Mouse (Mus musculus): ENCODE data around the gene Gtf3c6. TPM values are rescaled to one million over a fixed set of nuclear protein-coding genes. Genes with fewer than 3 reads are reported as not detected.

Gene Gtf3c6
- polyA plus RNA-seq, 1 experiment, result 11.7 TPM

DNA sequence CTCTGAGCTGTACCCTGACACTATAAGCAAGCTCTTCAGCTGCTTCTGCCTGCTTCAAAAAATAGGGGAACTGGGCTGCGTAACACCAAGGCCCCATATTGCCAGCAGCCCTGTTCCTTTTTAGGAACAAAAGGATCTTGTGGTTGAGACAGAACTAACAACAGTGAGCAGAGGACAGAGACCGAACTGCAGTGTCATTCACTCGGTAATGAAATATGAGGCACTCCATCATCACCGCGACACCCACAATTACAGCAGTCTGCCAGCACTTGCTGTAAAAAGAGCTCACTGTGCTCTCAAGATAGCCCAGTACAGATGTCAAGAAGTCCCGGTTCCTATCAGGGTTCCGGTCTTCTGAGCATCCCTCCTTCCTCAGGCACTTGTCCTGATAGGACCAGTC lies 18.1 kb upstream of the Gtf3c6 start:
- no peak for TF ChIP-seq CTCF (conservative IDR thresholded peaks at IDR 0.05; ENCODE audit: insufficient read depth, insufficient read length, low read depth, low read length)
- TF ChIP-seq POLR2A (IDR thresholded peaks at IDR 0.05; ENCODE audit: low read depth, low read length), result no peak
- 70% methylated on average over 7 of the region's 7 CpGs for WGBS
- DNase-seq, result no peak
- H3K27ac ChIP-seq (ENCODE audit: insufficient read depth, low read depth, low read length), result no peak overlapping the region
- H3K4me1 ChIP-seq (ENCODE audit: control insufficient read depth, insufficient read depth, low read length), result no peaks in the 10 kb centered on the region
- H3K27me3 ChIP-seq (replicated peaks; ENCODE audit: control insufficient read depth, insufficient read depth, low read length), result no peaks in the 10 kb centered on the region
- no peaks in the 10 kb centered on the region for H3K36me3 ChIP-seq (ENCODE audit: control insufficient read depth, insufficient read depth, low read length)
- H3K4me3 ChIP-seq (ENCODE audit: insufficient read depth, low read depth, low read length), result no peak overlapping the region

DNA sequence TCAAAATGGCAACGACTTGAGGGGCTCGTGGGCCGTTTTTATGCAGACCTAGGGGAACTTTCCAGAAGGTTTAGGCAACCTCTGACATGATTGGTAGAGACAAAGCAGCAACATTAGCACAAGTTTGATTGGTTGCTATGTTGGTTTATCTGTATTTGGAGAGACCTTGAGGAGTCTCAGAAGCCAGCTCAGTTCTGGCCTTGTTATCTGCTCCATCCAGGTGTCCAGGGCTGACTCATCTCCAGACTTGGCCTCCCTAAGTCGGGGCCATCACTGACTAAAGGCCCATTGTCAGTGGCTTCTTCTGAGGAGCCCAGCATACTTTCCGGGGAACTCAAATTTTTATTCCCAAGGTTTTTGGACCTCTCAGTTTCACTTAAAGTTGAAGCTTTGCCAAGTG lies 16.0 kb upstream of the Gtf3c6 start:
- no peak for DNase-seq
- H3K27me3 ChIP-seq (replicated peaks; ENCODE audit: control insufficient read depth, insufficient read depth, low read length), result no peaks in the 10 kb centered on the region
- no peaks in the 10 kb centered on the region for H3K36me3 ChIP-seq (ENCODE audit: control insufficient read depth, insufficient read depth, low read length)
- TF ChIP-seq CTCF (conservative IDR thresholded peaks at IDR 0.05; ENCODE audit: insufficient read depth, insufficient read length, low read depth, low read length) (no peak), POLR2A (IDR thresholded peaks at IDR 0.05; ENCODE audit: low read depth, low read length) (no peak)
- no peak overlapping the region for H3K4me3 ChIP-seq (ENCODE audit: insufficient read depth, low read depth, low read length)
- H3K27ac ChIP-seq (ENCODE audit: insufficient read depth, low read depth, low read length), result no peak overlapping the region
- H3K4me1 ChIP-seq (ENCODE audit: control insufficient read depth, insufficient read depth, low read length), result no peaks in the 10 kb centered on the region
- WGBS, result 85% methylated on average over 5 of the region's 5 CpGs

DNA sequence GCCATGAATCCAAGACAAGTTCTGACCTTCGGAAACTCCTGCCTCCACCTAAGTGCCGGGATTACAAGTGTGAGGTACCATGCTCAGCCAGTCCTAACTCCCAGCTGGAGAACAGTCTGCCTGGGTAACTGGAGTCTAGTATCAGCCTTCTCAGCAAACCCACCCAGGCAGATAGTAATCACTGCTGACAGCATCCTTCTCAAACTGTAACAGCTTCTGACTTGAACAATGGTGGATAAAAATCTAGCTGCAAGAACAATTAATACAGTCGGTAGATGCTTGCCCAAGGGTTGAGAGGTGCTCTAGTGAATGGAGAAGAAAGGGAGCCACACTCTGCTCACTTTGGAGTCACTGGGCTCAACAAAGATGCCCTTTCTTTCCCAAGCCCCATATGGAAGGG lies 13.3 kb upstream of the Gtf3c6 start:
- Histone ChIP-seq H3K4me3 (ENCODE audit: insufficient read depth, low read depth, low read length) (no peak overlapping the region), H3K27ac (ENCODE audit: insufficient read depth, low read depth, low read length) (no peak overlapping the region), H3K36me3 (ENCODE audit: control insufficient read depth, insufficient read depth, low read length) (no peaks in the 10 kb centered on the region), H3K4me1 (ENCODE audit: control insufficient read depth, insufficient read depth, low read length) (no peaks in the 10 kb centered on the region), H3K27me3 (replicated peaks; ENCODE audit: control insufficient read depth, insufficient read depth, low read length) (no peaks in the 10 kb centered on the region)
- no peak for DNase-seq
- 92% methylated on average over 3 of the region's 3 CpGs for WGBS
- TF ChIP-seq CTCF (conservative IDR thresholded peaks at IDR 0.05; ENCODE audit: insufficient read depth, insufficient read length, low read depth, low read length), result no peak
- TF ChIP-seq POLR2A (IDR thresholded peaks at IDR 0.05; ENCODE audit: low read depth, low read length), result no peak

DNA sequence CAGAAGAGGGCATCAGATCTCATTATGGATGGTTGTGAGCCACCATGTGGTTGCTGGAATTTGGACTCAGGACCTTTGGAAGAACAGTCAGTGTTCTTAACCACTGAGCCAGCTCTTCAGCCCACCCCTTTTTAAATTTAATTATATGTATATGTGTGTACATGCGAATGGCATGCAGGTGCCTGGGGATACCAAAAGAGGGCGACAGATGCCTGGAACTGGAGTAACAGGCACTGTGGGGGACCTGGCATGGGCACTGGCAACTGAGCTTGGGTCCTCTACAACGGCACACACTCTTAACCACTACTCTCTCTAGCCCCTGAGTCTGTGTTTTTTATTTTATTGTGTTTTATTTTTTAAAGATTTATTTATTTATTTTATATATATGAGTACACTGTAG lies 7.0 kb upstream of the Gtf3c6 start:
- no peaks in the 10 kb centered on the region for H3K27me3 ChIP-seq (replicated peaks; ENCODE audit: control insufficient read depth, insufficient read depth, low read length)
- H3K27ac ChIP-seq (ENCODE audit: insufficient read depth, low read depth, low read length), result no peak overlapping the region
- no peak for TF ChIP-seq POLR2A (IDR thresholded peaks at IDR 0.05; ENCODE audit: low read depth, low read length)
- no peak for TF ChIP-seq CTCF (conservative IDR thresholded peaks at IDR 0.05; ENCODE audit: insufficient read depth, insufficient read length, low read depth, low read length)
- DNase-seq, result no peak
- peaks cover 2% of the 10 kb centered on the region; the same call in 1 of the 2 replicates for H3K4me1 ChIP-seq (ENCODE audit: control insufficient read depth, insufficient read depth, low read length)
- H3K4me3 ChIP-seq (ENCODE audit: insufficient read depth, low read depth, low read length), result no peak overlapping the region
- 90% methylated on average over 3 of the region's 3 CpGs for whole genome bisulfite sequencing
- H3K36me3 ChIP-seq (ENCODE audit: control insufficient read depth, insufficient read depth, low read length), result no peaks in the 10 kb centered on the region

DNA sequence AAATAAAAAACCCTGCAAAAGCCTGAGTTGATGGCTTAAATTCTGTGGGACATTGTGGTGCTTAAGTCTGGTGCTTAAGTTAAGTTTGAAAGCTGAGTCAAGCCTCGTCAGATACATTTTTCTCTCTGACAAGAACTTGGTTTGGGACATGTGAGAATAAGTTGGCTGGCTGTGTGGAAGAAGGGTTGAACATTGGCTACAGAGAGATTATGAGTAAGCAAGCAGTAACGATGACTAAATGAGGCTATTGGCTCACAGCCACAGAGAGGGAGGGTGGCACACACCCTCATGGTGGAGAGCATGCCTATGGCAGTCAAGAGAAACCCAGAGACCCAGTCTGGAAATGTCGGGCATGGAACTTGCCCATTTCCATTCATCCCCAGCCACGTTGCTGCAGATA lies 5.8 kb upstream of the Gtf3c6 start:
- WGBS, result 61% methylated on average over 4 of the region's 4 CpGs

DNA sequence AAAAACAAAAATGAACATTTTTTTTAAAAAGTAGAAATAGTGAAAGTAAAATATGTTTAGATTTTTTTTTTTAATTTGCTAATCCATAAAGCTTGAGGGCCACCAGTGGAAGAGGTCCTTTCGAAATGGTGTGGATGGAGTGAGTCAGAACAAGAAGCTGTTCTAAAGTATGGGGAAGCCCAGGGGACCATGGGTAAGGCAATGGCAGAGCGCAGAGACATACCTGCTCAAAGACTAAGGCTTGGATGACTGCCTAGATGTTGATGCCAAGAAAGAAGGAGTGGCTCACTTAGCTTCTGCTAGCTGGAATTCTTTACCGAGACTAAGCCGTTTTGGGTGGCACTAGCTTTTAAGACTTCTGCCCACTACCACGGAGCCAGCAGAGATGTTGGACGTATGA lies 4.3 kb upstream of the Gtf3c6 start:
- DNase-seq, result no peak
- H3K4me1 ChIP-seq (ENCODE audit: control insufficient read depth, insufficient read depth, low read length), result peaks cover 2% of the 10 kb centered on the region
- no peaks in the 10 kb centered on the region for H3K36me3 ChIP-seq (ENCODE audit: control insufficient read depth, insufficient read depth, low read length)
- no peak overlapping the region for H3K4me3 ChIP-seq (ENCODE audit: insufficient read depth, low read depth, low read length)
- WGBS, result 81% methylated on average over 6 of the region's 6 CpGs
- H3K27ac ChIP-seq (ENCODE audit: insufficient read depth, low read depth, low read length), result no peak overlapping the region
- H3K27me3 ChIP-seq (replicated peaks; ENCODE audit: control insufficient read depth, insufficient read depth, low read length), result no peaks in the 10 kb centered on the region
- TF ChIP-seq POLR2A (IDR thresholded peaks at IDR 0.05; ENCODE audit: low read depth, low read length) (no peak), CTCF (conservative IDR thresholded peaks at IDR 0.05; ENCODE audit: insufficient read depth, insufficient read length, low read depth, low read length) (no peak)

More for the DNA sequence above, 5.8 kb upstream of the Gtf3c6 start:
- Histone ChIP-seq H3K4me3 (ENCODE audit: insufficient read depth, low read depth, low read length) (no peak overlapping the region), H3K27me3 (replicated peaks; ENCODE audit: control insufficient read depth, insufficient read depth, low read length) (no peaks in the 10 kb centered on the region), H3K27ac (ENCODE audit: insufficient read depth, low read depth, low read length) (peak overlapping the region; percentile 55), H3K36me3 (ENCODE audit: control insufficient read depth, insufficient read depth, low read length) (no peaks in the 10 kb centered on the region), H3K4me1 (ENCODE audit: control insufficient read depth, insufficient read depth, low read length) (peaks cover 2% of the 10 kb centered on the region)
- peak; percentile 85 for DNase-seq
- TF ChIP-seq POLR2A (IDR thresholded peaks at IDR 0.05; ENCODE audit: low read depth, low read length) (no peak), CTCF (conservative IDR thresholded peaks at IDR 0.05; ENCODE audit: insufficient read depth, insufficient read length, low read depth, low read length) (no peak)

DNA sequence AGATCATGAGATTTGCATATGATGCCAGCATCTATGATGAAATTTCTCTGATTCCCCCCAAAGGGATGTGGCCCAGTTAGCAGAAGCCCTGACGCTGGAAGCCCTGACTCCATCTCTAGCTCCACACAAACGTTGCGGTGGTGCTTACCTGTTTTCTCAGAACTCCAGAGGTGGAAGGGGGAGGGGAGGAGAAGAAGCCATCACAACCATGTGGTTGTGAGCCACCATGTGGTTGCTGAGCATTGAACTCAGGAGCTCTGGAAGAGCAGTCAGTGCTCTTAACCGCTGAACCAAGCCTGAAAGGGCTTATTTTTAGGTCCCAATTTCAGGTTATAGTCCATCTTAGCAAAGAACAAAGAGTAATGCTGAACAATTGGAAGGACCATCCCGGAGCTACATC lies 2.4 kb upstream of the Gtf3c6 start:
- Histone ChIP-seq H3K27ac (ENCODE audit: insufficient read depth, low read depth, low read length) (no peak overlapping the region), H3K27me3 (replicated peaks; ENCODE audit: control insufficient read depth, insufficient read depth, low read length) (no peaks in the 10 kb centered on the region), H3K4me3 (ENCODE audit: insufficient read depth, low read depth, low read length) (no peak overlapping the region), H3K36me3 (ENCODE audit: control insufficient read depth, insufficient read depth, low read length) (no peaks in the 10 kb centered on the region), H3K4me1 (ENCODE audit: control insufficient read depth, insufficient read depth, low read length) (peaks cover 2% of the 10 kb centered on the region)
- WGBS, result 67% methylated on average over 5 of the region's 5 CpGs
- TF ChIP-seq CTCF (conservative IDR thresholded peaks at IDR 0.05; ENCODE audit: insufficient read depth, insufficient read length, low read depth, low read length) (no peak), POLR2A (IDR thresholded peaks at IDR 0.05; ENCODE audit: low read depth, low read length) (no peak)
- no peak for DNase-seq

DNA sequence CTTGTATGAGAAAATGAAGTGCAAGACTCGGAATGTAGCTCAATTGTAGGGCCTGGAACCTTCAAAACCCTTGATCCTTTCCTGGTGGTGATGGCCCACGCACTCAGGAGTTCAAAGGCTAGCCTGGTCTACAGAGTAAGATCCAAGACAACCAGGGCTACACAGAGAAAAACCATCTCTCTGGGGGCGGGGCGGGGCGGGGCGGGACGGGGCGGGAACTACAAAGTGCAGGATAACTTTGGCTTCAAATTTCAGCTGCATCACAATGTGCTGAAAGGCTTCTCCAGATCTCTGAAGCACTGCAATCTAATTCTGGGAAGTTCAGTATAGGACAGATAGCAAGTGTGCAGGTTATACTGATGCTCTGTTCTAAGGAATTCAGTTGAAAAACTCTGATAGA lies 1.6 kb upstream of the Gtf3c6 start:
- Histone ChIP-seq H3K36me3 (ENCODE audit: control insufficient read depth, insufficient read depth, low read length) (no peaks in the 10 kb centered on the region), H3K4me1 (ENCODE audit: control insufficient read depth, insufficient read depth, low read length) (peaks cover 2% of the 10 kb centered on the region), H3K27ac (ENCODE audit: insufficient read depth, low read depth, low read length) (no peak overlapping the region), H3K27me3 (replicated peaks; ENCODE audit: control insufficient read depth, insufficient read depth, low read length) (no peaks in the 10 kb centered on the region), H3K4me3 (ENCODE audit: insufficient read depth, low read depth, low read length) (no peak overlapping the region)
- 19% methylated on average over 8 of the region's 8 CpGs for WGBS
- no peak for DNase-seq
- TF ChIP-seq CTCF (conservative IDR thresholded peaks at IDR 0.05; ENCODE audit: insufficient read depth, insufficient read length, low read depth, low read length) (no peak), POLR2A (IDR thresholded peaks at IDR 0.05; ENCODE audit: low read depth, low read length) (no peak)
